Mouse (Mus musculus): ENCODE measurements around the gene Pck2.

GRCm38 (mm10) chr14:55519604-55520003 lies 20.5 kb upstream of the Pck2 start:
- TF ChIP-seq POLR2A (IDR thresholded peaks at IDR 0.05; ENCODE audit: borderline replicate concordance, low read depth, low read length) (no peak), CTCF (IDR thresholded peaks at IDR 0.05; ENCODE audit: low read depth, low read length) (no peak)

Measured in bone marrow macrophage, adult 2 months (primary cell).